Mouse (Mus musculus): ENCODE measurements at regions not wholly inside any gene's neighbourhood (a gene's known extent, or its start where the extent isn't known, plus 50 kb on each side); places are given as distances from the start of the nearest gene placed in this dataset.

- Histone ChIP-seq H3K9me3 (replicated peaks; ENCODE audit: control insufficient read depth, insufficient read depth, low read length, poor library complexity, severe bottlenecking) (no peaks in the 10 kb centered on the region), H3K27me3 (ENCODE audit: control insufficient read depth, insufficient read depth, low read length, poor library complexity, severe bottlenecking) (no peaks in the 10 kb centered on the region), H3K4me3 (ENCODE audit: low read depth, low read length) (no peak overlapping the region), H3K4me1 (ENCODE audit: control insufficient read depth, insufficient read depth, low read length) (no peaks in the 10 kb centered on the region), H3K9ac (ENCODE audit: low read depth, poor library complexity, severe bottlenecking) (no peak overlapping the region), H3K27ac (ENCODE audit: insufficient read depth, low read length) (no peak overlapping the region; the same call in 1 of the 2 replicates), H3K36me3 (ENCODE audit: control insufficient read depth, insufficient read depth, low read length, poor library complexity, severe bottlenecking) (no peaks in the 10 kb centered on the region)
- TF ChIP-seq EP300 (IDR thresholded peaks at IDR 0.05; ENCODE audit: insufficient read depth, low read depth, low read length) (no peak), POLR2A (IDR thresholded peaks at IDR 0.05; ENCODE audit: insufficient read depth, low read length) (no peak), CTCF (IDR thresholded peaks at IDR 0.05; ENCODE audit: low read depth, low read length) (no peak)
Measured at GRCm38 (mm10) chr15:25236191-25236723, 177.3 kb downstream of the Basp1 start.

- no peak overlapping the region for H3K4me3 ChIP-seq (ENCODE audit: low read depth, low read length)
- H3K36me3 ChIP-seq (ENCODE audit: control insufficient read depth, insufficient read depth, low read length, poor library complexity, severe bottlenecking) = no peaks in the 10 kb centered on the region
- no peaks in the 10 kb centered on the region for H3K9me3 ChIP-seq (replicated peaks; ENCODE audit: control insufficient read depth, insufficient read depth, low read length, poor library complexity, severe bottlenecking)
- H3K27me3 ChIP-seq (ENCODE audit: control insufficient read depth, insufficient read depth, low read length, poor library complexity, severe bottlenecking) = no peaks in the 10 kb centered on the region
- H3K9ac ChIP-seq (ENCODE audit: low read depth, poor library complexity, severe bottlenecking) = no peak overlapping the region
- H3K27ac ChIP-seq (ENCODE audit: insufficient read depth, low read length) = no peak overlapping the region
- no peak for TF ChIP-seq CTCF (IDR thresholded peaks at IDR 0.05; ENCODE audit: low read depth, low read length)
- TF ChIP-seq POLR2A (IDR thresholded peaks at IDR 0.05; ENCODE audit: insufficient read depth, low read length) = no peak
- TF ChIP-seq EP300 (IDR thresholded peaks at IDR 0.05; ENCODE audit: insufficient read depth, low read depth, low read length) = no peak
- no peaks in the 10 kb centered on the region for H3K4me1 ChIP-seq (ENCODE audit: control insufficient read depth, insufficient read depth, low read length)
Measured at GRCm38 (mm10) chr15:25234064-25234700, 179.4 kb downstream of the Basp1 start.

GRCm38 (mm10) chr15:25230213-25230612, 183.4 kb downstream of the Basp1 start:
- Histone ChIP-seq H3K27me3 (ENCODE audit: control insufficient read depth, insufficient read depth, low read length, poor library complexity, severe bottlenecking) (no peaks in the 10 kb centered on the region), H3K27ac (ENCODE audit: insufficient read depth, low read length) (no peak overlapping the region), H3K9me3 (replicated peaks; ENCODE audit: control insufficient read depth, insufficient read depth, low read length, poor library complexity, severe bottlenecking) (no peaks in the 10 kb centered on the region), H3K36me3 (ENCODE audit: control insufficient read depth, insufficient read depth, low read length, poor library complexity, severe bottlenecking) (no peaks in the 10 kb centered on the region), H3K9ac (ENCODE audit: low read depth, poor library complexity, severe bottlenecking) (no peak overlapping the region), H3K4me1 (ENCODE audit: control insufficient read depth, insufficient read depth, low read length) (no peaks in the 10 kb centered on the region), H3K4me3 (ENCODE audit: low read depth, low read length) (no peak overlapping the region)
- no peak for TF ChIP-seq POLR2A (IDR thresholded peaks at IDR 0.05; ENCODE audit: insufficient read depth, low read length)
- no peak for TF ChIP-seq EP300 (IDR thresholded peaks at IDR 0.05; ENCODE audit: insufficient read depth, low read depth, low read length)
- TF ChIP-seq CTCF (IDR thresholded peaks at IDR 0.05; ENCODE audit: low read depth, low read length) = no peak

GRCm38 (mm10) chr15:25229807-25230206, 183.8 kb downstream of the Basp1 start:
- no peak overlapping the region for H3K9ac ChIP-seq (ENCODE audit: low read depth, poor library complexity, severe bottlenecking)
- no peaks in the 10 kb centered on the region for H3K27me3 ChIP-seq (ENCODE audit: control insufficient read depth, insufficient read depth, low read length, poor library complexity, severe bottlenecking)
- TF ChIP-seq EP300 (IDR thresholded peaks at IDR 0.05; ENCODE audit: insufficient read depth, low read depth, low read length) (no peak), POLR2A (IDR thresholded peaks at IDR 0.05; ENCODE audit: insufficient read depth, low read length) (no peak), CTCF (IDR thresholded peaks at IDR 0.05; ENCODE audit: low read depth, low read length) (no peak)
- H3K4me3 ChIP-seq (ENCODE audit: low read depth, low read length) = no peak overlapping the region
- H3K4me1 ChIP-seq (ENCODE audit: control insufficient read depth, insufficient read depth, low read length) = no peaks in the 10 kb centered on the region
- H3K9me3 ChIP-seq (replicated peaks; ENCODE audit: control insufficient read depth, insufficient read depth, low read length, poor library complexity, severe bottlenecking) = no peaks in the 10 kb centered on the region
- no peak overlapping the region for H3K27ac ChIP-seq (ENCODE audit: insufficient read depth, low read length)
- no peaks in the 10 kb centered on the region for H3K36me3 ChIP-seq (ENCODE audit: control insufficient read depth, insufficient read depth, low read length, poor library complexity, severe bottlenecking)

GRCm38 (mm10) chr15:25227496-25227895, 186.1 kb downstream of the Basp1 start:
- H3K9ac ChIP-seq (ENCODE audit: low read depth, poor library complexity, severe bottlenecking) = no peak overlapping the region
- H3K9me3 ChIP-seq (replicated peaks; ENCODE audit: control insufficient read depth, insufficient read depth, low read length, poor library complexity, severe bottlenecking) = no peaks in the 10 kb centered on the region
- no peak overlapping the region for H3K27ac ChIP-seq (ENCODE audit: insufficient read depth, low read length)
- H3K4me1 ChIP-seq (ENCODE audit: control insufficient read depth, insufficient read depth, low read length) = no peaks in the 10 kb centered on the region
- no peak overlapping the region for H3K4me3 ChIP-seq (ENCODE audit: low read depth, low read length)
- TF ChIP-seq EP300 (IDR thresholded peaks at IDR 0.05; ENCODE audit: insufficient read depth, low read depth, low read length) = no peak
- H3K27me3 ChIP-seq (ENCODE audit: control insufficient read depth, insufficient read depth, low read length, poor library complexity, severe bottlenecking) = no peaks in the 10 kb centered on the region
- H3K36me3 ChIP-seq (ENCODE audit: control insufficient read depth, insufficient read depth, low read length, poor library complexity, severe bottlenecking) = no peaks in the 10 kb centered on the region

- Histone ChIP-seq H3K27ac (ENCODE audit: insufficient read depth, low read length) (no peak overlapping the region), H3K36me3 (ENCODE audit: control insufficient read depth, insufficient read depth, low read length, poor library complexity, severe bottlenecking) (no peaks in the 10 kb centered on the region), H3K27me3 (ENCODE audit: control insufficient read depth, insufficient read depth, low read length, poor library complexity, severe bottlenecking) (no peaks in the 10 kb centered on the region), H3K9ac (ENCODE audit: low read depth, poor library complexity, severe bottlenecking) (no peak overlapping the region), H3K4me3 (ENCODE audit: low read depth, low read length) (no peak overlapping the region), H3K9me3 (replicated peaks; ENCODE audit: control insufficient read depth, insufficient read depth, low read length, poor library complexity, severe bottlenecking) (no peaks in the 10 kb centered on the region), H3K4me1 (ENCODE audit: control insufficient read depth, insufficient read depth, low read length) (no peaks in the 10 kb centered on the region)
- TF ChIP-seq CTCF (IDR thresholded peaks at IDR 0.05; ENCODE audit: low read depth, low read length) (no peak), POLR2A (IDR thresholded peaks at IDR 0.05; ENCODE audit: insufficient read depth, low read length) (no peak), EP300 (IDR thresholded peaks at IDR 0.05; ENCODE audit: insufficient read depth, low read depth, low read length) (no peak)
Measured at GRCm38 (mm10) chr15:25225936-25226335, 187.6 kb downstream of the Basp1 start.

Measured in ES-Bruce4 (cell line).